Mouse (Mus musculus): ENCODE data around the gene Upf2. TPM values are rescaled to one million over a fixed set of nuclear protein-coding genes. Genes with fewer than 3 reads are reported as not detected.
A peak's percentile ranks its signal among the peaks of the same experiment; 100 is the strongest.

The Upf2 gene
- polyA plus RNA-seq, 1 experiment from 2014 or later: 4.5 TPM

DNA sequence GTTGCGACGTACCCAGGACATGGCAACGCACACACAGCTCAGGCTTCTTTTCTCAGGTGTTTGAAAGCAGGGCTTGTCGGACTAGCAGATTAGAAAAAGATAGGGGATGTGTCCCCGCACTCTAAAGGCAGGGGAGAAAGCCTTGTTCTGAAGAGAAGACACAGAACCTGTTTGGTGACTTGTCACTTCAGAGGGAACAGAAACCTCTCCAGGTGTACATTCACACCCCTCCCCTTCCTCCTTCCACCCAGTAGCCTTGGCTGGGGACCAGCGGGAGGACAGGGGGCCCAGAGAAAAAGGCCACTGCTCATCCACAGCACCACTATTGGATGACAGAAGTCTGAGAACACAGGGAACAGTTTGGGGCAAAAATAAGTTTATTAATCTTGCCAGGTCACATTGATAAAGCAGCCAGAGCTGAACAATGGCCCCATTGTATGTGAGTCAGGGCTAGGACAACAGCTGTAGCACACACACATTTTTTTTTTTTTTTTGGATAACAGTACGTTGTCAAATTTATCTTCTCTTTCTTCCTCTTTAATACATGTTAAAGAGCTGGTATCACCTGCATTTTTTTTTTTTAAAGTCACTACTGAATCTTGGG, 145.9 kb downstream of the Upf2 start:
- no peak overlapping the region for H3K4me3 ChIP-seq (replicated peaks)
- H3K4me2 ChIP-seq: no peak overlapping the region
- no peaks in the 10 kb centered on the region for H3K36me3 ChIP-seq
- no peaks in the 10 kb centered on the region for H3K9me3 ChIP-seq (replicated peaks)
- H3K4me1 ChIP-seq (replicated peaks): peaks cover 9% of the 10 kb centered on the region; the same call in 1 of the 2 replicates
- no peak overlapping the region for H3K27ac ChIP-seq
- no peak overlapping the region for H3K9ac ChIP-seq
- peaks cover 55% of the 10 kb centered on the region for H3K27me3 ChIP-seq
- ATAC-seq (ENCODE audit: low read depth) (no peak), DNase-seq (no peak)
- 56% methylated on average over 7 of the region's 7 CpGs for WGBS (ENCODE audit: insufficient replicate concordance)

DNA sequence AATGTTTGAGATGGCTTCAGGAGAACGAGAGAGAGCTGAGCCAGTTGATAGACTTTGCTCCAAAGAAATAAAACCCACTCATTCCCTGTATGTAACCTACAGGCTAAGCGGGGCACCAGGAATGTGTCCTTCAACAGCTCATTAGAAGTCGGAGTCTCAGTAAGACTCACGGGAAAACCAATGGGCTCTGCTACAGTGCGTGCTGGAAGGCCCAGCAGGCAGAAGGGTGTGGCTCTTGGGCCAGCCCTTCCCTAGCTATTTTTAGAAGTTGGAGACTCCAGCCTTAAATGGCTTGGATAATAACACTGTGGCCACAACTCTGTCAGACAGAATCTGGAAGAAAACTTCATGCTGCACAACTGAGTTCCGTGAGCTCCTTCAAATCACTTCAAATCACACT, 147.7 kb downstream of the Upf2 start:
- DNase-seq: no peak
- Histone ChIP-seq H3K4me3 (replicated peaks) (no peak overlapping the region), H3K4me1 (replicated peaks) (peaks cover 9% of the 10 kb centered on the region; the same call in 1 of the 2 replicates), H3K27ac (no peak overlapping the region), H3K27me3 (peaks cover 60% of the 10 kb centered on the region), H3K9me3 (replicated peaks) (no peaks in the 10 kb centered on the region), H3K9ac (no peak overlapping the region), H3K36me3 (no peaks in the 10 kb centered on the region), H3K4me2 (no peak overlapping the region)
- WGBS (ENCODE audit: insufficient replicate concordance): 32% methylated on average over 6 of the region's 6 CpGs
- no peak for ATAC-seq (ENCODE audit: low read depth)

DNA sequence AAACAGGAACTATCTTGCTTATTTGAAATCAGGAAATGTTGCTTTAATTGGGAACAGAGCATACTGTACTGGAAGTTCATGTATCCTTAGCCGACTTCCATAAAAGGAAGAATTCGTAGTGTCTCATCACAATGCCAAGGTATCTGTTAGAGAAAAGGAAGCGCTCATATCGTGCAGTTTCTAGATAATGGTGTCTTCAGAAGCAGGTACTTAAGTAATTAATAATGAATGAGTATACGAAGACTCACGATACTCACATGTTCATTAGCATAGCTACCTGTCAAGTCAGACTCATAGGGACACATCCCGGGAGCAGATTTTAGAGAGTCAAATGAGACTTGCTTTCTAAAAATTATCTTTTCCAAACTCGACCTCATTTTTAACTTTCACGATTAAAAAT, 148.2 kb downstream of the Upf2 start:
- H3K4me2 ChIP-seq: no peak overlapping the region

GRCm38 (mm10) chr2:6100027-6100749, 148.9 kb downstream of the Upf2 start:
- Histone ChIP-seq H3K27me3 (peaks cover 60% of the 10 kb centered on the region), H3K9ac (no peak overlapping the region), H3K4me3 (replicated peaks) (peak overlapping the region; percentile 26), H3K27ac (no peak overlapping the region), H3K9me3 (replicated peaks) (no peaks in the 10 kb centered on the region), H3K4me2 (peak overlapping the region; percentile 58), H3K4me1 (replicated peaks) (peaks cover 9% of the 10 kb centered on the region; the same call in 1 of the 2 replicates), H3K36me3 (no peaks in the 10 kb centered on the region)
- DNase-seq (no peak), ATAC-seq (ENCODE audit: low read depth) (no peak)
- 6% methylated on average over 51 of the region's 51 CpGs for WGBS (ENCODE audit: insufficient replicate concordance)

More for the DNA sequence above, 148.2 kb downstream of the Upf2 start:
- no peak for DNase-seq
- no peak for ATAC-seq (ENCODE audit: low read depth)
- H3K4me1 ChIP-seq (replicated peaks): peaks cover 9% of the 10 kb centered on the region; the same call in 1 of the 2 replicates
- H3K4me3 ChIP-seq (replicated peaks): no peak overlapping the region
- H3K9ac ChIP-seq: no peak overlapping the region
- WGBS (ENCODE audit: insufficient replicate concordance): 54% methylated on average over 9 of the region's 9 CpGs
- H3K9me3 ChIP-seq (replicated peaks): no peaks in the 10 kb centered on the region
- peaks cover 60% of the 10 kb centered on the region for H3K27me3 ChIP-seq
- H3K36me3 ChIP-seq: no peaks in the 10 kb centered on the region
- H3K27ac ChIP-seq: no peak overlapping the region

DNA sequence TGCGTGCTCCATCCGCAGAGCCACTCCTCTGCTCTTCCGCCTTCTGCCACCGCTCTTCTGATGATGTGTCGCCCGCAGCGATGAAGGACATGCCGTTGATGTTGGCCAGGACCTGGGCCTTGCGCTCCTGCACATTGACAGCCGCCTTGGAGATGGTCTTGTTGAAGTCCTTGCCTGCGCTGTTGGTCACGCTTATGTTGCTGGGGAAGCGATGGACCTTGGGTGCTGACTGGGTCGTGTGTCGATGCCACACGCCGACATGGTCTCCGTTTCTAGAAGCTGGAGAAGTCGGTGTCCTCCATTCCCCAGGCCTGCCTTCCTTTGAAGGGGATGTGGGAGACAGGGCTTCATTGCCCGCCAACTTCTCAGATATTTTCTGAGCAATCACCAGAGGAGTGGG, 149.5 kb downstream of the Upf2 start:
- Histone ChIP-seq H3K4me1 (replicated peaks) (peaks cover 9% of the 10 kb centered on the region; the same call in 1 of the 2 replicates), H3K4me3 (replicated peaks) (peak overlapping the region; percentile 26), H3K9me3 (replicated peaks) (no peaks in the 10 kb centered on the region), H3K36me3 (no peaks in the 10 kb centered on the region), H3K27me3 (peaks cover 60% of the 10 kb centered on the region), H3K9ac (no peak overlapping the region), H3K4me2 (peak overlapping the region; percentile 58), H3K27ac (no peak overlapping the region)
- 24% methylated on average over 20 of the region's 20 CpGs for WGBS (ENCODE audit: insufficient replicate concordance)
- DNase-seq (no peak), ATAC-seq (ENCODE audit: low read depth) (no peak)

GRCm38 (mm10) chr2:6105437-6105836, 154.2 kb downstream of the Upf2 start:
- Histone ChIP-seq H3K27ac (no peak overlapping the region), H3K9ac (no peak overlapping the region), H3K4me2 (no peak overlapping the region), H3K27me3 (peaks cover 23% of the 10 kb centered on the region), H3K36me3 (no peaks in the 10 kb centered on the region), H3K4me3 (replicated peaks) (no peak overlapping the region), H3K9me3 (replicated peaks) (no peaks in the 10 kb centered on the region), H3K4me1 (replicated peaks) (peaks cover 5% of the 10 kb centered on the region; the same call in 1 of the 2 replicates)
- no peak for ATAC-seq (ENCODE audit: low read depth)
- WGBS (ENCODE audit: insufficient replicate concordance): 66% methylated on average over 2 of the region's 2 CpGs
- no peak for DNase-seq

Other genes starting within 250 kb of the Upf2 start
- gene Camk1d, start 237.0 kb upstream of the Upf2 start, polyA plus RNA-seq (2015; fragmentation: Nextera tagmentation; extraction: Ambion mirVana): 0.82 and 0.90 TPM in 2 replicates
- gene Nudt5, start 106.5 kb upstream of the Upf2 start, polyA plus RNA-seq (2015; fragmentation: Nextera tagmentation; extraction: Ambion mirVana): 70.1 and 84.3 TPM in 2 replicates
- gene Cdc123, start 106.3 kb upstream of the Upf2 start, polyA plus RNA-seq (2015; fragmentation: Nextera tagmentation; extraction: Ambion mirVana): 170 and 213 TPM in 2 replicates
- 0.36 and 0.87 TPM in 2 replicates for gene Gm13199, start 88.5 kb upstream of the Upf2 start, polyA plus RNA-seq (2015; fragmentation: Nextera tagmentation; extraction: Ambion mirVana)
- gene Sec61a2, start 56.0 kb upstream of the Upf2 start, polyA plus RNA-seq (2015; fragmentation: Nextera tagmentation; extraction: Ambion mirVana): 14.3 and 17.4 TPM in 2 replicates
- 1.4 and 2.0 TPM in 2 replicates for gene Dhtkd1, start 8.7 kb upstream of the Upf2 start, polyA plus RNA-seq (2015; fragmentation: Nextera tagmentation; extraction: Ambion mirVana)
- gene Proser2, start 178.7 kb downstream of the Upf2 start, polyA plus RNA-seq (2015; fragmentation: Nextera tagmentation; extraction: Ambion mirVana): 4.5 and 5.2 TPM in 2 replicates